ENCODE assay signal across 11 mouse cellular contexts in the genomic region with DNA sequence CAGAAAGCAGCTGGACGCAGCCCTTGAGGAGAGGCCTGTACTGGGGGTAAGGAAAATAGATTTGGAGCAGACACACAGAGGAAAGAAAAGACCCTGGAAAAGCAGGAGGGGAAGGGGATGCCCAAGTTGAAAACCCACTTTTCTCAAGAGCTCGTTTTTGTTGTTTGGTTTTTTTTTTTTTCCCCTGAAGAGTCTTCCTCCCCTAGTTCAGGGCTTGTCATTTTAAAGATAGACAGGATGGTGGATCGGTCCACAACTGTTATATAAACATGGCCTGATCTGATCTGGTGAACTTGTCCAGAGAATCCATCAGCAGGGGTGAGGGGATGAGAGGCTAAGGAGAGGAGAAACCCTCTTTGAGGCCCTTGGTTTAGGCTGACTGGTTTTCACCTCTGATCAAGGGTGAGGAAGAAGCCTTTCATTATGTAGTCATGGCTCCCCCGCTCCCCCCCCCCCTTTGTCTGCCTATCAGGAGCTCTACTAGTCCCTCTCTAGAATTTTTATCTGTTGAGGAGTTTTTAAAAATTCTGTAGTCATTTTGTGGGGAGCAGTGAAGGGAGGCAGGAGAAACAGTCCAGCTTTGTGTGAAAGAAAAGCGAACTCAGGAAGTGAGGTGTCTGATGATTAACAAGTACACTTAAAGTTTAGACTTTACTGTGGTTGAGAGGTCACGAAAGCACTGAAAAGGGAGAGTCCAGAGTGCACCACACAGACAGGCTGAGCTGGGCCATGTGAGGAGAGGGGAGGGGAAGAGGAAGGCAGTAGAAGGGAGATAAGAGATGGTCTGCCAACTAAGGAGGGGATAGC. TPM values are rescaled to one million over a fixed set of nuclear protein-coding genes. Genes with fewer than 3 reads are reported as not detected.
DNase-seq lines count a peak whose midpoint lies in the region; ATAC-seq and TF ChIP-seq lines count a peak whose summit lies in the region.
"Had no signal": no experiment of that assay in that cellular context is flagged by ENCODE, and none has a peak within 500 bp of the region (broad histone marks: within the 10 kb centered on the region; RNA-seq: fewer than 3 reads in every experiment).

No protein-coding gene starts in this region.

- H3K4me1 ChIP-seq in megakaryocyte, embryonic 14.5 days: peaks cover 89% of the 10 kb centered on the region

- no peaks in the 10 kb centered on the region for H3K27me3 ChIP-seq in Patski
- no peaks in the 10 kb centered on the region for H3K27me3 ChIP-seq in megakaryocyte, embryonic 14.5 days (replicated peaks)

- peak; percentile 61 for ATAC-seq in Patski

- H3K36me3 ChIP-seq in megakaryocyte, embryonic 14.5 days (replicated peaks; ENCODE audit: low read length): peaks cover 72% of the 10 kb centered on the region

- CTCF ChIA-PET in Patski (lab: Charles Lee): interaction anchor here (1.0 to 1.8 kb wide), 3 partner anchors 10 to 23 kb away, joined by 3 to 5 read pairs (median 3); no protein-coding TSS in a partner anchor

- H3K4me3 ChIP-seq in megakaryocyte, embryonic 14.5 days (replicated peaks): peak overlapping the region; percentile 77

- DNase-seq in heart, adult 11 months: peak; percentile 88
- DNase-seq in heart, postnatal 4 days: no peak
- DNase-seq in Patski (ENCODE audit: low read depth, low spot score): no peak
- DNase-seq in kidney, adult 8-10 months: peak; percentile 76 to 91
- DNase-seq in cerebellum, adult 9-10 months: no peak
- DNase-seq in thymus, postnatal 10 days (ENCODE audit: low spot score in 2 of 2): no peak
- DNase-seq in retina, embryonic 14.5 days (ENCODE audit: low spot score): no peak
- DNase-seq: B cell, adult 2 months had no signal

- H3K9me3 ChIP-seq in megakaryocyte, embryonic 14.5 days: no peaks in the 10 kb centered on the region

- POLR2A ChIA-PET in Patski (lab: Charles Lee): interaction anchor here (2.5 kb wide), 1 partner anchor 24 kb away, joined by 18 read pairs; a partner anchor contains a TSS

- TF ChIP-seq CTCF in Patski (IDR thresholded peaks at IDR 0.05): no peak

- in situ Hi-C loops in Patski (cut with MboI; ENCODE audit: low pct_unique_long_range_greater_than_20kb): no loop called here

RNA-seq across cellular contexts. Expression of a gene that starts 1.2 kb away (rescaled TPM):
- total RNA-seq in heart, postnatal 4 days (2021): 10 to 100 TPM; 16.5 to 18.3 TPM
- polyA plus RNA-seq in Patski (2021): 199 TPM
- not detected in 2 replicates for polyA plus RNA-seq in megakaryocyte, embryonic 14.5 days (2012; ENCODE audit: insufficient read depth, low replicate concordance)
- polyA plus RNA-seq: macrophage had no signal

RNA-seq across cellular contexts. Expression of a gene that starts 24.6 kb away (rescaled TPM):
- 10 to 100 TPM; 15.2 TPM for total RNA-seq in heart, postnatal 4 days (2021)
- polyA plus RNA-seq in Patski (2021): 98.8 TPM
- polyA plus RNA-seq in megakaryocyte, embryonic 14.5 days (2012; ENCODE audit: insufficient read depth, low replicate concordance): 179 and 363 TPM in 2 replicates

RNA-seq across cellular contexts. Expression of a gene that starts 35.0 kb away (rescaled TPM):
- total RNA-seq in heart, postnatal 4 days (2021): not detected
- not detected for polyA plus RNA-seq in Patski (2021)
- not detected in 2 replicates for polyA plus RNA-seq in megakaryocyte, embryonic 14.5 days (2012; ENCODE audit: insufficient read depth, low replicate concordance)
- polyA plus RNA-seq: brain, embryonic 14.5 days; macrophage had no signal

Comparison
In these comparisons a context has a peak if more than half of its experiments do, and no peak if none do; other contexts are left out.
1. DNase-seq: peak in heart, adult 11 months (single experiment) and kidney, adult 8-10 months (2 of 2); none in heart, postnatal 4 days (single experiment), Patski (single experiment), cerebellum, adult 9-10 months (single experiment), thymus, postnatal 10 days (0 of 2) and retina, embryonic 14.5 days (single experiment).
2. RNA of a gene that starts 1.2 kb away (polyA plus RNA-seq): 199 TPM in Patski (single experiment); not detected in megakaryocyte, embryonic 14.5 days; every median in the first group is over 100 times any median in the second.